Mouse (Mus musculus): ENCODE data around the gene Esrrg.

GRCm38 (mm10) chr1:187918303-187918702 lies 309.7 kb downstream of the Esrrg start:
- no peak for TF ChIP-seq CTCF (IDR thresholded peaks at IDR 0.05; ENCODE audit: extremely low read depth, insufficient read depth, insufficient read length, insufficient replicate concordance)
- no peak for TF ChIP-seq POLR2A (IDR thresholded peaks at IDR 0.05; ENCODE audit: low read depth, low read length)
